Mouse (Mus musculus): ENCODE results near the gene Dolpp1. TPM values are rescaled to one million over a fixed set of nuclear protein-coding genes. Genes with fewer than 3 reads are reported as not detected.

The Dolpp1 gene
- 49.1 and 55.6 TPM in 2 replicates for polyA plus RNA-seq (2012; rRNA removed)

DNA sequence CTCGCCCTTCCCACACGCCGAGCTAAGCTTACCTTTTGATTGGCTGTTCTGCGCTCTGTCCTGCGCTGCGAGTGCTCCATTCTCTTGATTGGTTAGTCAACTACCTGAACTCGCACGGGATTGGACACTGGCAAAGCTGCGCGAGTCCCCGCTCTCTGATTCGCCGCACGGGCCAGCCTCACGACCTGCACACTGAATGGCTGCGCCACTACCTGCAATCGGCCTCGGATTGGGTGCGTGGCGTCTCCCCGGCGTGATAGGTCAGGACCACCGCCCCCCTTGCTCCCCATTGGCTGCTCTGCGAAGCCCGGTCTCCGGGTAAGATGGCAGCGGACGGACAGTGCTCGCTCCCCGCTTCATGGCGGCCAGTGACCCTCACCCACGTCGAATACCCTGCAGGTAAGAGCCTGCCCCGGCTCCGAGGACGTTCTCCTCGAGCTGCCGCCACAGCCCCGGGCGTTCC lies at the start of gene Dolpp1:
Gene Dolpp1 (plus strand): TSS at position 141 of the 463 bp plus-strand sequence.
- DNase-seq = peak; percentile 90
- H3K4me3 ChIP-seq (replicated peaks; ENCODE audit: extremely low read depth, low read depth, low read length) = peak within 1 kb of the TSS; percentile 84
- H3K4me1 ChIP-seq (ENCODE audit: control insufficient read depth, insufficient read depth, low read length) = no peaks in the 10 kb centered on the region
- TF ChIP-seq POLR2A (IDR thresholded peaks at IDR 0.05; ENCODE audit: borderline replicate concordance, extremely low read depth, low read depth, low read length) (peak; percentile 69; the same call in 1 of the 2 replicates), CTCF (IDR thresholded peaks at IDR 0.05; ENCODE audit: insufficient read depth, low read length) (no peak)
- WGBS = under 1% methylated on average over 40 of the region's 40 CpGs

DNA sequence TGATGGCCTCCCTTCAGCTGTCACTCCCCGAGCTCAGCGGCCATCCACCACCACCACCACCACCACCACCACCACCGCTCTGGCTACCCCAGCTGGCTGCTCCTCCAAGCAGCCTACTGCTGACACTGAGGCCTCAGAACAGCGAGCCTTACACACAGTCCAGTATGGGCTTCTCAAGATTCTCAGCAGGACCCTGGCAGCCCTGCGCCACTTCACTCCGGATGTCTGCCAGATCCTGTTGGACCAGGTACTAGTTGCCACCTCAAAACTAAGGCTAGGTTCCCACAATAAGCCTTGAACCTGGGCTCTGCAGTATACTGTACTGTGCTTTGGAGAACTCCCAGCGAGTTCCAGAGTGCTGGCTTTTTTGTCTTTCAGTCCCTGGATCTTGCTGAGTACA lies 49.5 kb upstream of the Dolpp1 start:
- Histone ChIP-seq H3K4me3 (replicated peaks; ENCODE audit: extremely low read depth, low read depth, low read length) (no peak overlapping the region), H3K4me1 (ENCODE audit: control insufficient read depth, insufficient read depth, low read length) (no peaks in the 10 kb centered on the region)
- TF ChIP-seq CTCF (IDR thresholded peaks at IDR 0.05; ENCODE audit: insufficient read depth, low read length) = no peak
- TF ChIP-seq POLR2A (IDR thresholded peaks at IDR 0.05; ENCODE audit: borderline replicate concordance, extremely low read depth, low read depth, low read length) = no peak
- WGBS = 85% methylated on average over 7 of the region's 7 CpGs
- no peak for DNase-seq

DNA sequence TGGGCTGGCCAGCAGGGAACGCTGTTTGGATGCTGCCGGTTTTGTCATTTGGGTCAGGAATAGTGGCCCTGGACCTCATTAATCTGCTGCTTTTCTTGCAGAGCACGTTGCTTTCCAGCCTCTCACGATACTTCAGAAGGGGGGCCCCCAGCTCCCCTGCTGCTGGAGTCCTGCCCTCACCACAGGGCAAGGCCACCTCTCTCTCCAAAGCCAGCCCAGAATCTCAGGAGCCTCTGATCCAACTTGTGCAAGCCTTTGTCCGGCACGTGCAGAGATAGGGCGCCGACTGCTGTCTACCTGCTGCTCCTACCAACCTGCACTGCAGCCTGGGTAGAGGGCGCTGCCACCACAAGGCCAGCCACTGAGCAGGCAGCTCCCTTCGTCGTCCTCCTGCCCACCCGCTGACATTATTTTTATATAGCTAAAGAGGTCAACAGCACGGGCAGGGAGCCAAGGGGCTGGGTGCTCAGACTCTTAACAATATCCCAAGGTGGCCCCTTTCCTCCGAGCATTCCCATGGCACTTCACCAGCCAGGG lies 48.4 kb upstream of the Dolpp1 start:
- Histone ChIP-seq H3K4me1 (ENCODE audit: control insufficient read depth, insufficient read depth, low read length) (no peaks in the 10 kb centered on the region), H3K4me3 (replicated peaks; ENCODE audit: extremely low read depth, low read depth, low read length) (no peak overlapping the region)
- peak; percentile 33 for DNase-seq
- WGBS = 53% methylated on average over 14 of the region's 14 CpGs
- TF ChIP-seq CTCF (IDR thresholded peaks at IDR 0.05; ENCODE audit: insufficient read depth, low read length) (no peak), POLR2A (IDR thresholded peaks at IDR 0.05; ENCODE audit: borderline replicate concordance, extremely low read depth, low read depth, low read length) (no peak)

DNA sequence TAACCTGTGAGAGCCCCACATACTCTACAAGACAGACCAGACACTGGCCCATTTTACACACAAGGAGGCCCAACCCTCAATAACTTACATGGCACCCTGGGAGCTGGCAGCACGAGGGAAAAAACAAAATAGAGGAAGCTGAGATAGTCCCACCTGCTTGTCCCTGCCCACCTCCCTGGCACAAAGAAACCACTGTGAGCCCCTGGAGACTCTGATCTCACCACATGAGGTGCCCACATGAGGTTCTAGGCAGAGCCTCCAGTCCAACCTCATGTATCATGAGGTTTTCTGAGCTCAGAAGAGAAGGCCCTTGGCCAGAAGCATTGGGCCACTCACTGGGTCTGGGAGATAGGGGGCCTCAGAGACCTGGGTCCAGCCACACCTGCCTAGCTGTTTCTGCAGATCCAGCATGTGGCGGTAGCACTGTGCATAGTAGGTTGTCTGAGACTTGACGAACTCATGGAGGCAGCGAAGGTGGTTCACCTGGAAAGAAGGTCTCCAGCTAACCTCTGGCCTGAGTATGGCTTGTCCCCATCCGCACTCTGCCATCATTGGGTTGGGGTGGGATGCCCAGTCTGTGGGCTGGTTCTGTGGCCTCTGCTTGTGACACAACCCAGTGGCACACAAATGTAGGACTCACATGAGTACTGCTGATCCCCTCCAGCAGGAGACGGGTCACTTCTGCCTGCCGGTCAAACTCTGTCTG lies 45.9 kb upstream of the Dolpp1 start:
- Histone ChIP-seq H3K4me3 (replicated peaks; ENCODE audit: extremely low read depth, low read depth, low read length) (no peak overlapping the region), H3K4me1 (ENCODE audit: control insufficient read depth, insufficient read depth, low read length) (no peaks in the 10 kb centered on the region)
- no peak for TF ChIP-seq CTCF (IDR thresholded peaks at IDR 0.05; ENCODE audit: insufficient read depth, low read length)
- no peak for TF ChIP-seq POLR2A (IDR thresholded peaks at IDR 0.05; ENCODE audit: borderline replicate concordance, extremely low read depth, low read depth, low read length)
- no peak for DNase-seq
- 85% methylated on average over 7 of the region's 7 CpGs for WGBS

DNA sequence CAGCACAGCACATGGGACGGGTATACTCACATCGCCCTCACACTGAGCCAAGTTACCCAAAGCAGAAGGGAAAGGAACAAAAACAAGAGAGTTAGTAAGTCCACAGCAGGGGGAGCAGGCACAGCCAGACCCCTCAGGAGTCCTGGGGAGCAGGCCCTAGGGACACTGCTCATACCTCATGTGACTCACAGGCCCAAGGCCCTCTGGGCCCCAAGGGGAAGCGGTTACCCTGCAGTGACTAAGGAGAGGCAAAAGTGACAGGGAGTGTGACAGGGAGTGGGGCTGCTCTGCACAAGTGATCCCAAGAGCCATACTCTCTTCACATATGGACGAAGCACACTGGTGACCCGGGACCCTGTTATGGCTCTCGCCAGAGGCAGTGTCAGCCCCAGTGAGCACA lies 42.9 kb upstream of the Dolpp1 start:
- no peak overlapping the region for H3K4me3 ChIP-seq (replicated peaks; ENCODE audit: extremely low read depth, low read depth, low read length)
- 93% methylated on average over 6 of the region's 6 CpGs for WGBS
- no peak for DNase-seq
- H3K4me1 ChIP-seq (ENCODE audit: control insufficient read depth, insufficient read depth, low read length) = no peaks in the 10 kb centered on the region
- TF ChIP-seq CTCF (IDR thresholded peaks at IDR 0.05; ENCODE audit: insufficient read depth, low read length) = no peak
- no peak for TF ChIP-seq POLR2A (IDR thresholded peaks at IDR 0.05; ENCODE audit: borderline replicate concordance, extremely low read depth, low read depth, low read length)

DNA sequence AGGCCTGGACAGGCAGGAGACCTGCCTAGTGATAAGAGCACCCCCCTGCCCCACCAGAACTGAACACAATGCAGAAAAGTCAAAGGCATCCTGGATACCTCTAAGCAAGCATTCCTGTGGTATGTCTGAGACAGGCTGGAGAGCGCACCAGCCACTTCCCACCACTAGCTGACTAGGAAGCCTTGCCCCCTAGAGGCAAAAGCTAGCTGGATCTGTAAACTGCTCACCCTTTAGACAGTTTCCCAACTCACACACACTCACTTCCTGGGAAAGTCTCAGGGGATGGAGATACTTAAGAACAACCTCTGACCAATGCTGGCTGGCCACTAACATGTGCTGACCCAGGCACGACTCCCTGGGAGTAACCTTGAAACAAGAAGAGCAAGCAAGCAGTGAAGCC lies 40.9 kb upstream of the Dolpp1 start:
- no peak overlapping the region for H3K4me3 ChIP-seq (replicated peaks; ENCODE audit: extremely low read depth, low read depth, low read length)
- WGBS = 59% methylated on average over 2 of the region's 2 CpGs
- TF ChIP-seq CTCF (IDR thresholded peaks at IDR 0.05; ENCODE audit: insufficient read depth, low read length) (no peak), POLR2A (IDR thresholded peaks at IDR 0.05; ENCODE audit: borderline replicate concordance, extremely low read depth, low read depth, low read length) (no peak)
- no peak for DNase-seq
- peaks cover 2% of the 10 kb centered on the region; the same call in 1 of the 2 replicates for H3K4me1 ChIP-seq (ENCODE audit: control insufficient read depth, insufficient read depth, low read length)

DNA sequence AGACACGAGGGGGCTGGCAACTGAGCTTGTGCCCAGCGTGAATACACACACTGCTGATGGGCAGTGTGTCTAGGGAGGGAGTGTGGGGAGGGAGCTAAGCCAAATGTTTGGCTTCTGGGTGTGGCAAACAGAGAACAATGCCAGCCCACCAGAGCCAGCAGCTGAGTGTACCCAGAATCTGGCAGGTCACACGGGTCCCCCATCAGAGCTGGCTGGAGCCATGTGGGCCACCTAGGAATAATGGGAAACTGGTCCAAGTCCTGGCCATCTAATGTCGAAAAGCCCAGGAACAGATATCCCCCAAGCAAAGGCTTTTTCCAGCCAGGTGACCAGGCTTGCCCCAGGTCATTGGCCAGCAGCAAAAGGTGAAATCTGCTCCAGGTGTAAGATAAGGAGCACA lies 36.2 kb upstream of the Dolpp1 start:
- Histone ChIP-seq H3K4me3 (replicated peaks; ENCODE audit: extremely low read depth, low read depth, low read length) (no peak overlapping the region), H3K4me1 (ENCODE audit: control insufficient read depth, insufficient read depth, low read length) (peaks cover 16% of the 10 kb centered on the region)
- WGBS = 29% methylated on average over 4 of the region's 4 CpGs
- TF ChIP-seq CTCF (IDR thresholded peaks at IDR 0.05; ENCODE audit: insufficient read depth, low read length) = no peak
- no peak for TF ChIP-seq POLR2A (IDR thresholded peaks at IDR 0.05; ENCODE audit: borderline replicate concordance, extremely low read depth, low read depth, low read length)
- DNase-seq = no peak

- WGBS = 49% methylated on average over 4 of the region's 4 CpGs
- no peak for DNase-seq
- TF ChIP-seq POLR2A (IDR thresholded peaks at IDR 0.05; ENCODE audit: borderline replicate concordance, extremely low read depth, low read depth, low read length) (no peak), CTCF (IDR thresholded peaks at IDR 0.05; ENCODE audit: insufficient read depth, low read length) (no peak)
- H3K4me1 ChIP-seq (ENCODE audit: control insufficient read depth, insufficient read depth, low read length) = peaks cover 16% of the 10 kb centered on the region
- H3K4me3 ChIP-seq (replicated peaks; ENCODE audit: extremely low read depth, low read depth, low read length) = no peak overlapping the region
These were observed 35.8 kb upstream of the Dolpp1 start for GRCm38 (mm10) chr2:30356266-30356665.

DNA sequence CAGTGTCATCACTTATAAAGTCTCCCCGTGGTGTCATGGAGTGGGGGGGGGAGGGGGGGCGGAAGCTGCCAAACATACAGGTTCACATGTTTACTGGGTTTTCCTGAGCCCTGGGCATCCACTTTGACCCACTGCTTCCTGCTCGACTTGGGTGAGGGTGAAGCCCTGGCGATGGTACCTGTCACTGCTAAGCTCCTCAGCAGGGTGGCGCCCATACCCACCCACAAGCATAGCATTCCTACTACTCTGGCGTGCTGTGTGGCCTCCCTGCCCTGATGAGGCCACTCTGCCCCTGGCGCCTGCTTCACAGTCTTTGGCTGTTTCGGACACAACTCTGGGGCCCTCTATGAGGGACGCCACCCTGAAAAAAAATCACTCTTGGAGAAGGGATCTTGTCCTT lies 35.1 kb upstream of the Dolpp1 start:
- no peak for DNase-seq
- WGBS = 52% methylated on average over 9 of the region's 9 CpGs

More for the DNA sequence above, 35.1 kb upstream of the Dolpp1 start:
- H3K4me1 ChIP-seq (ENCODE audit: control insufficient read depth, insufficient read depth, low read length) = peaks cover 16% of the 10 kb centered on the region
- no peak for TF ChIP-seq POLR2A (IDR thresholded peaks at IDR 0.05; ENCODE audit: borderline replicate concordance, extremely low read depth, low read depth, low read length)
- TF ChIP-seq CTCF (IDR thresholded peaks at IDR 0.05; ENCODE audit: insufficient read depth, low read length) = no peak
- H3K4me3 ChIP-seq (replicated peaks; ENCODE audit: extremely low read depth, low read depth, low read length) = no peak overlapping the region
